8 mouse cellular contexts compared by ENCODE assay signal in the genomic region with DNA sequence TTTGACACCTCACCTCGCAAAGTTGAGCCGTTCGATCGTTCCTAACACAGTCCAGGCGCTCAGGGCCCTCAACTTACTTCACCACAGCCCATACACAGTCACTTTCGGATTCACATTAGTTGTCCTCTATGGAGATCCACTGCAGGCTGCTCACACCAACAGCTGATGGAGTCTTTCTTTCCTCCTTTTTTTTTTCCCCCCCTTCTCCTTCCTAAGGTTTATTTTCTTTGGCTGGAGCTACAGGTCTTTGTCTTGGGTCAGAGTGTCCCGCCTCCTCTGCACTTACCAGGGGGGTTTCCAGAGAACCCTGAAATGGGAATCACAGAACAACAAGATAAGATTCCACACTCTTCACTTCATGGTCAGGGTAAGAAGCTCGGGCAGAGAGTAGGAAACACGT. TPM values are rescaled to one million over a fixed set of nuclear protein-coding genes. Genes with fewer than 3 reads are reported as not detected.
A peak's percentile ranks its signal among the peaks of the same experiment; 100 is the strongest.
DNase-seq lines count a peak whose midpoint lies in the region; ATAC-seq lines count a peak whose summit lies in the region.

No protein-coding gene starts in this region.

- WGBS in limb, embryonic 12.5 days = 76% methylated on average over 9 of the region's 9 CpGs
- 85% methylated on average over 9 of the region's 9 CpGs for WGBS in limb, embryonic 10.5 days
- WGBS in embryonic facial prominence, embryonic 12.5 days = 78% methylated on average over 9 of the region's 9 CpGs
- 84% methylated on average over 9 of the region's 9 CpGs for WGBS in hindbrain, embryonic 12.5 days
- 83% methylated on average over 9 of the region's 9 CpGs for WGBS in midbrain, embryonic 16.5 days

- intact Hi-C loops in left cerebral cortex, postnatal 25 days (cut with DNase I) = no loop called here

- ATAC-seq in limb, embryonic 12.5 days (ENCODE audit: insufficient number of reproducible peaks, insufficient read depth, low FRiP score, low TSS enrichment, low read depth) = no peak
- no peak for ATAC-seq in embryonic facial prominence, embryonic 12.5 days (ENCODE audit: insufficient number of reproducible peaks, insufficient read depth, low FRiP score, low TSS enrichment)
- no peak for ATAC-seq in hindbrain, embryonic 12.5 days (ENCODE audit: low FRiP score)
- ATAC-seq in midbrain, embryonic 16.5 days = no peak

- peaks cover 22% of the 10 kb centered on the region for H3K36me3 ChIP-seq in limb, embryonic 12.5 days
- H3K36me3 ChIP-seq in limb, embryonic 10.5 days = peaks cover 48% of the 10 kb centered on the region
- peaks cover 17% of the 10 kb centered on the region for H3K36me3 ChIP-seq in embryonic facial prominence, embryonic 12.5 days
- H3K36me3 ChIP-seq in hindbrain, embryonic 12.5 days = peaks cover 16% of the 10 kb centered on the region
- H3K36me3 ChIP-seq in midbrain, embryonic 16.5 days (ENCODE audit: control insufficient read depth, insufficient read depth, low read length) = peaks cover 2% of the 10 kb centered on the region; the same call in 1 of the 2 replicates

- no peak for DNase-seq in limb, embryonic 10.5 days (ENCODE audit: low spot score)
- DNase-seq in urinary bladder, adult 2 months (ENCODE audit: low spot score) = no peak
- DNase-seq in left cerebral cortex, postnatal 25 days (ENCODE audit: low spot score in 2 of 2) = no peak
- no peak for DNase-seq in adrenal gland, postnatal 10 days

- no peaks in the 10 kb centered on the region for H3K9me3 ChIP-seq in limb, embryonic 12.5 days
- H3K9me3 ChIP-seq in limb, embryonic 10.5 days (replicated peaks) = no peaks in the 10 kb centered on the region
- H3K9me3 ChIP-seq in embryonic facial prominence, embryonic 12.5 days = no peaks in the 10 kb centered on the region
- no peaks in the 10 kb centered on the region for H3K9me3 ChIP-seq in hindbrain, embryonic 12.5 days (replicated peaks)
- H3K9me3 ChIP-seq in midbrain, embryonic 16.5 days (replicated peaks; ENCODE audit: control insufficient read depth, low read length, poor library complexity, severe bottlenecking) = no peaks in the 10 kb centered on the region

- peak overlapping the region; percentile 82 for H3K4me2 ChIP-seq in limb, embryonic 12.5 days
- peak overlapping the region; percentile 10; the same call in 1 of the 2 replicates for H3K4me2 ChIP-seq in embryonic facial prominence, embryonic 12.5 days (replicated peaks)
- H3K4me2 ChIP-seq in hindbrain, embryonic 12.5 days (replicated peaks) = peak overlapping the region; percentile 79; the same call in 1 of the 2 replicates
- peak overlapping the region; percentile 24 for H3K4me2 ChIP-seq in midbrain, embryonic 16.5 days (ENCODE audit: low read length)

- H3K4me3 ChIP-seq in limb, embryonic 12.5 days (replicated peaks) = 0 out of 2 replicates have a peak overlapping the region, but pooled peaks have one; percentile 4
- no peak overlapping the region for H3K4me3 ChIP-seq in limb, embryonic 10.5 days
- no peak overlapping the region for H3K4me3 ChIP-seq in embryonic facial prominence, embryonic 12.5 days
- 0 out of 2 replicates have a peak overlapping the region, but pooled peaks have one; percentile 3 for H3K4me3 ChIP-seq in hindbrain, embryonic 12.5 days
- no peak overlapping the region for H3K4me3 ChIP-seq in midbrain, embryonic 16.5 days (ENCODE audit: low read depth, low read length)

- peaks cover 61% of the 10 kb centered on the region for H3K4me1 ChIP-seq in limb, embryonic 12.5 days (replicated peaks)
- peaks cover 67% of the 10 kb centered on the region for H3K4me1 ChIP-seq in limb, embryonic 10.5 days
- peaks cover 61% of the 10 kb centered on the region for H3K4me1 ChIP-seq in embryonic facial prominence, embryonic 12.5 days
- peaks cover 63% of the 10 kb centered on the region for H3K4me1 ChIP-seq in hindbrain, embryonic 12.5 days
- H3K4me1 ChIP-seq in midbrain, embryonic 16.5 days (ENCODE audit: control insufficient read depth, insufficient read depth, low read length) = peaks cover 60% of the 10 kb centered on the region

- no peak overlapping the region for H3K9ac ChIP-seq in limb, embryonic 12.5 days (replicated peaks)
- no peak overlapping the region for H3K9ac ChIP-seq in embryonic facial prominence, embryonic 12.5 days
- no peak overlapping the region for H3K9ac ChIP-seq in hindbrain, embryonic 12.5 days
- no peak overlapping the region for H3K9ac ChIP-seq in midbrain, embryonic 16.5 days (ENCODE audit: low read depth, low read length)

- H3K27ac ChIP-seq in limb, embryonic 12.5 days = no peak overlapping the region
- no peak overlapping the region for H3K27ac ChIP-seq in limb, embryonic 10.5 days
- no peak overlapping the region for H3K27ac ChIP-seq in embryonic facial prominence, embryonic 12.5 days
- H3K27ac ChIP-seq in hindbrain, embryonic 12.5 days = no peak overlapping the region
- H3K27ac ChIP-seq in midbrain, embryonic 16.5 days (ENCODE audit: low read length) = no peak overlapping the region

- no peaks in the 10 kb centered on the region for H3K27me3 ChIP-seq in limb, embryonic 12.5 days
- H3K27me3 ChIP-seq in limb, embryonic 10.5 days (ENCODE audit: low read depth, poor library complexity, severe bottlenecking) = no peaks in the 10 kb centered on the region
- H3K27me3 ChIP-seq in embryonic facial prominence, embryonic 12.5 days = no peaks in the 10 kb centered on the region
- H3K27me3 ChIP-seq in hindbrain, embryonic 12.5 days = no peaks in the 10 kb centered on the region
- no peaks in the 10 kb centered on the region for H3K27me3 ChIP-seq in midbrain, embryonic 16.5 days (ENCODE audit: control insufficient read depth, insufficient read depth, low read depth, low read length)

RNA-seq across cellular contexts. Expression of a gene that starts 1.9 kb away (rescaled TPM):
- polyA plus RNA-seq in limb, embryonic 12.5 days (2016; fragmentation: Nextera tagmentation; extraction: Ambion mirVana) = 66.3 and 70.1 TPM in 2 replicates
- polyA plus RNA-seq in limb, embryonic 10.5 days (2016; fragmentation: Nextera tagmentation; extraction: Ambion mirVana) = 60.0 and 69.3 TPM in 2 replicates
- polyA plus RNA-seq in embryonic facial prominence, embryonic 12.5 days (2016; fragmentation: Nextera tagmentation; extraction: Ambion mirVana) = 72.6 and 75.8 TPM in 2 replicates
- polyA plus RNA-seq in hindbrain, embryonic 12.5 days (2016; fragmentation: Nextera tagmentation; extraction: Ambion mirVana) = 82.8 and 88.2 TPM in 2 replicates
- 79.1 and 81.8 TPM in 2 replicates for polyA plus RNA-seq in midbrain, embryonic 16.5 days (2015; fragmentation: Nextera tagmentation; extraction: Ambion mirVana)
- polyA plus RNA-seq in urinary bladder, adult 2 months (2012; rRNA removed) = 120 and 137 TPM in 2 replicates
- total RNA-seq in left cerebral cortex, postnatal 25 days (2021) = 100 to 1,000 TPM; 258 to 264 TPM
- 100 to 1,000 TPM; 300 to 307 TPM for total RNA-seq in adrenal gland, postnatal 10 days (2021)

RNA-seq across cellular contexts. Expression of a gene that starts 21.8 kb away (rescaled TPM):
- polyA plus RNA-seq in limb, embryonic 12.5 days (2016; fragmentation: Nextera tagmentation; extraction: Ambion mirVana) = 78.1 and 88.3 TPM in 2 replicates
- polyA plus RNA-seq in limb, embryonic 10.5 days (2016; fragmentation: Nextera tagmentation; extraction: Ambion mirVana) = 25.9 and 39.9 TPM in 2 replicates
- polyA plus RNA-seq in embryonic facial prominence, embryonic 12.5 days (2016; fragmentation: Nextera tagmentation; extraction: Ambion mirVana) = 88.9 and 94.3 TPM in 2 replicates
- 56.5 and 60.7 TPM in 2 replicates for polyA plus RNA-seq in hindbrain, embryonic 12.5 days (2016; fragmentation: Nextera tagmentation; extraction: Ambion mirVana)
- 14.8 and 16.3 TPM in 2 replicates for polyA plus RNA-seq in midbrain, embryonic 16.5 days (2015; fragmentation: Nextera tagmentation; extraction: Ambion mirVana)
- 111 and 117 TPM in 2 replicates for polyA plus RNA-seq in urinary bladder, adult 2 months (2012; rRNA removed)
- 1 to 10 TPM; 3.8 to 6.0 TPM for total RNA-seq in left cerebral cortex, postnatal 25 days (2021)
- 10 to 100 TPM; 45.5 to 50.3 TPM for total RNA-seq in adrenal gland, postnatal 10 days (2021)

RNA-seq across cellular contexts. Expression of a gene that starts 39.0 kb away (rescaled TPM):
- 184 and 189 TPM in 2 replicates for polyA plus RNA-seq in limb, embryonic 12.5 days (2016; fragmentation: Nextera tagmentation; extraction: Ambion mirVana)
- 179 and 200 TPM in 2 replicates for polyA plus RNA-seq in limb, embryonic 10.5 days (2016; fragmentation: Nextera tagmentation; extraction: Ambion mirVana)
- polyA plus RNA-seq in embryonic facial prominence, embryonic 12.5 days (2016; fragmentation: Nextera tagmentation; extraction: Ambion mirVana) = 160 and 169 TPM in 2 replicates
- polyA plus RNA-seq in hindbrain, embryonic 12.5 days (2016; fragmentation: Nextera tagmentation; extraction: Ambion mirVana) = 136 TPM in 2 replicates
- polyA plus RNA-seq in midbrain, embryonic 16.5 days (2015; fragmentation: Nextera tagmentation; extraction: Ambion mirVana) = 56.2 and 66.3 TPM in 2 replicates
- polyA plus RNA-seq in urinary bladder, adult 2 months (2012; rRNA removed) = 43.6 and 46.4 TPM in 2 replicates
- 10 to 100 TPM; 47.0 to 47.7 TPM for total RNA-seq in left cerebral cortex, postnatal 25 days (2021)
- total RNA-seq in adrenal gland, postnatal 10 days (2021) = 10 to 100 TPM; 64.9 to 73.1 TPM

RNA-seq across cellular contexts. Expression of a gene that starts 50.6 kb away (rescaled TPM):
- 21.1 and 21.2 TPM in 2 replicates for polyA plus RNA-seq in limb, embryonic 12.5 days (2016; fragmentation: Nextera tagmentation; extraction: Ambion mirVana)
- polyA plus RNA-seq in limb, embryonic 10.5 days (2016; fragmentation: Nextera tagmentation; extraction: Ambion mirVana) = 21.4 and 22.0 TPM in 2 replicates
- polyA plus RNA-seq in embryonic facial prominence, embryonic 12.5 days (2016; fragmentation: Nextera tagmentation; extraction: Ambion mirVana) = 27.6 and 28.5 TPM in 2 replicates
- 40.5 and 45.1 TPM in 2 replicates for polyA plus RNA-seq in hindbrain, embryonic 12.5 days (2016; fragmentation: Nextera tagmentation; extraction: Ambion mirVana)
- 46.7 TPM in 2 replicates for polyA plus RNA-seq in midbrain, embryonic 16.5 days (2015; fragmentation: Nextera tagmentation; extraction: Ambion mirVana)
- polyA plus RNA-seq in urinary bladder, adult 2 months (2012; rRNA removed) = 26.0 and 30.0 TPM in 2 replicates
- total RNA-seq in left cerebral cortex, postnatal 25 days (2021) = 10 to 100 TPM; 43.3 to 47.3 TPM
- total RNA-seq in adrenal gland, postnatal 10 days (2021) = 10 to 100 TPM; 19.2 to 22.9 TPM

Comparison
In these comparisons a context has a peak if more than half of its experiments do, and no peak if none do; other contexts are left out.
1. H3K4me3 ChIP-seq: peak in limb, embryonic 12.5 days (single experiment) and hindbrain, embryonic 12.5 days (single experiment); none in limb, embryonic 10.5 days (single experiment), embryonic facial prominence, embryonic 12.5 days (single experiment) and midbrain, embryonic 16.5 days (single experiment).
2. H3K4me2 ChIP-seq: peak in every context shown above with its lines; median percentile 82 in limb, embryonic 12.5 days; 79 in hindbrain, embryonic 12.5 days; 24 in midbrain, embryonic 16.5 days; 10 in embryonic facial prominence, embryonic 12.5 days.